Mouse (Mus musculus): Measurements from ENCODE around the gene Tmtc2.

GRCm38 (mm10) chr10:105402481-105402779 lies 171.8 kb downstream of the Tmtc2 start:
- no peak for TF ChIP-seq CTCF (IDR thresholded peaks at IDR 0.05; ENCODE audit: insufficient read depth, low read depth, low read length)
- no peak for TF ChIP-seq POLR2A (IDR thresholded peaks at IDR 0.05; ENCODE audit: insufficient read depth, low read depth, low read length)

Data from olfactory bulb, adult 2 months (tissue).